Comparison of ENCODE assay signal across 7 mouse cellular contexts in the genomic region with DNA sequence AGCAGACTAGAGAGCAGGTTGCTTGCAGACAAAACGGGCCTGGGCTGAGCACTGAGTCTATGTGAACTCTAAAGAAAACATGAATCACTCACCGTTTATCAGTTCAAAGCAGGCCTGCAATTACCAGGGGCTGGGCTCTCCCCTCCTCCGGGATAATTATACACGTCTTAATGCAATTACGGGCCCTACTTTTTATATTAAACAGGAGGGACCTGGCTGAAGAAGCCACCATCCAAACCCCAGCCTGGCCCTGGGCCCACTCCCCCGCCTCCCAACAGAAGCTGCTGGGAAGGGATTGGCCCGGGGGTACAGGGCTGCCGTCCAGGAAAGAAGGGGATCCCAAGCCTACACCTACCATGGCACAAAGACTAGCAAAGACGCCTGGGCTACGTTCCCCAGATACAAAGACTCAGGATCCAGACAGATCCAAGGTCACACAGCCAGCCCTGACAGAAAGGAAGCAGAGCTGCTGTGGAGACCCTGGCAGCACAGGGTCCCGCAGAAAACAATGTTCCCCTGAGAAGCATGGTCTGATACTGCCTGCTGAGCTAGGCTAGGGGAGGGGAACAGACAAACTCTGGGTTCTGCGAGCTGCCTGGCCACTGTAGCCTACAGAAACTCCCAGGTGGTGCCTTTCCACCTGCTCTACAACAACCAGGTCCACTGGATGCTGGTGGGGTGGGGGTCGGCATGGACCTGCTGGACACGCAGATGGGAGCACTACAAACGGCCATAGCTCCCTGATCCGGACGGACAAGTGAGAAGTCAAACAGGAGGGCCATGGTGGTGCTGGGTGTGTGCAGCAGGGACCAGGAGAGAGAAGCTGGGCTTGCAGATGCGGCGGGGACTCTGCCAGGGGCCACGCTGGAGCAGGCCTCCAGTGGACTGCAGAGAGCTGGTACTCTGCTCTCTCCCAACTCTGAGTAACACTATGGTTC. TPM values are rescaled to one million over a fixed set of nuclear protein-coding genes. Genes with fewer than 3 reads are reported as not detected.
DNase-seq lines count a peak whose midpoint lies in the region; ATAC-seq lines count a peak whose summit lies in the region.

No protein-coding gene starts in this region.

- no peak overlapping the region; the same call in 1 of the 2 replicates for H3K9ac ChIP-seq in liver, embryonic 12.5 days
- H3K9ac ChIP-seq in embryonic facial prominence, embryonic 11.5 days (replicated peaks; ENCODE audit: low read length), result peak overlapping the region; percentile 7
- H3K9ac ChIP-seq in midbrain, embryonic 12.5 days (replicated peaks), result peak overlapping the region; percentile 99

- peaks cover 38% of the 10 kb centered on the region for H3K27me3 ChIP-seq in liver, embryonic 12.5 days (replicated peaks)
- no peaks in the 10 kb centered on the region for H3K27me3 ChIP-seq in embryonic facial prominence, embryonic 11.5 days (ENCODE audit: control insufficient read depth, insufficient read depth, low read length)
- peaks cover 21% of the 10 kb centered on the region for H3K27me3 ChIP-seq in midbrain, embryonic 12.5 days

- DNase-seq in liver, result no peak
- DNase-seq in embryonic facial prominence, embryonic 11.5 days (ENCODE audit: low spot score), result no peak
- peak; percentile 49 to 55 for DNase-seq in heart, postnatal 14 days
- no peak for DNase-seq in frontal cortex, postnatal 36 days (ENCODE audit: low spot score in 2 of 2)
- DNase-seq in spleen, postnatal 14 days (ENCODE audit: low spot score in 2 of 2), result no peak

- ATAC-seq in liver, embryonic 12.5 days, result no peak
- no peak for ATAC-seq in embryonic facial prominence, embryonic 11.5 days (replicated peaks; ENCODE audit: insufficient number of reproducible peaks, low FRiP score, low TSS enrichment, low read depth)
- no peak for ATAC-seq in midbrain, embryonic 12.5 days (ENCODE audit: low FRiP score, low read depth)

- peak overlapping the region; percentile 97 for H3K4me2 ChIP-seq in liver, embryonic 12.5 days
- H3K4me2 ChIP-seq in embryonic facial prominence, embryonic 11.5 days (ENCODE audit: low read depth, low read length), result peak overlapping the region; percentile 91
- peak overlapping the region; percentile 68 for H3K4me2 ChIP-seq in midbrain, embryonic 12.5 days (replicated peaks)

- WGBS in liver, embryonic 12.5 days (ENCODE audit: insufficient replicate concordance), result 60% methylated on average over 20 of the region's 20 CpGs
- 52% methylated on average over 19 of the region's 20 CpGs for WGBS in embryonic facial prominence, embryonic 11.5 days
- WGBS in midbrain, embryonic 12.5 days, result 54% methylated on average over 20 of the region's 20 CpGs

- intact Hi-C loops in heart, postnatal 14 days (cut with DNase I), result loop anchor here (2.0 kb wide), 3 partner anchors 13 to 433 kb away; no protein-coding TSS in a partner anchor

- no peak overlapping the region for H3K4me3 ChIP-seq in liver, embryonic 12.5 days
- peak overlapping the region; percentile 98 for H3K4me3 ChIP-seq in embryonic facial prominence, embryonic 11.5 days (ENCODE audit: low read depth, low read length)
- peak overlapping the region; percentile 99 for H3K4me3 ChIP-seq in midbrain, embryonic 12.5 days

- no peak overlapping the region for H3K27ac ChIP-seq in liver, embryonic 12.5 days
- H3K27ac ChIP-seq in embryonic facial prominence, embryonic 11.5 days (replicated peaks; ENCODE audit: low read depth, low read length), result no peak overlapping the region
- peak overlapping the region; percentile 79 for H3K27ac ChIP-seq in midbrain, embryonic 12.5 days (replicated peaks)

- H3K9me3 ChIP-seq in liver, embryonic 12.5 days (replicated peaks), result no peaks in the 10 kb centered on the region
- no peaks in the 10 kb centered on the region for H3K9me3 ChIP-seq in embryonic facial prominence, embryonic 11.5 days (replicated peaks; ENCODE audit: control insufficient read depth, low read length)
- H3K9me3 ChIP-seq in midbrain, embryonic 12.5 days, result no peaks in the 10 kb centered on the region

- peaks cover 17% of the 10 kb centered on the region for H3K36me3 ChIP-seq in liver, embryonic 12.5 days
- H3K36me3 ChIP-seq in embryonic facial prominence, embryonic 11.5 days (replicated peaks; ENCODE audit: control insufficient read depth, insufficient read depth, low read depth, low read length), result no peaks in the 10 kb centered on the region
- H3K36me3 ChIP-seq in midbrain, embryonic 12.5 days, result peaks cover 25% of the 10 kb centered on the region

- H3K4me1 ChIP-seq in liver, embryonic 12.5 days, result peaks cover 41% of the 10 kb centered on the region
- H3K4me1 ChIP-seq in embryonic facial prominence, embryonic 11.5 days (ENCODE audit: control insufficient read depth, insufficient read depth, low read length), result peaks cover 6% of the 10 kb centered on the region
- H3K4me1 ChIP-seq in midbrain, embryonic 12.5 days, result peaks cover 74% of the 10 kb centered on the region

RNA-seq across cellular contexts. Expression of a gene that starts 2.4 kb away (rescaled TPM):
- polyA plus RNA-seq in liver, embryonic 12.5 days (2016; fragmentation: Nextera tagmentation; extraction: Ambion mirVana), result 6.7 and 7.2 TPM in 2 replicates
- 15.9 and 18.1 TPM in 2 replicates for polyA plus RNA-seq in embryonic facial prominence, embryonic 11.5 days (2014; fragmentation: Nextera tagmentation; extraction: Ambion mirVana)
- total RNA-seq in heart, postnatal 14 days (2021), result 10 to 100 TPM; 26.2 to 32.6 TPM
- 56.5 and 67.4 TPM in 2 replicates for polyA plus RNA-seq in midbrain, embryonic 12.5 days (2016; fragmentation: Nextera tagmentation; extraction: Ambion mirVana)

Comparison
In these comparisons a context has a peak if more than half of its experiments do, and no peak if none do; other contexts are left out.
1. DNase-seq: peak in heart, postnatal 14 days (2 of 2); none in liver (single experiment), embryonic facial prominence, embryonic 11.5 days (single experiment), frontal cortex, postnatal 36 days (0 of 2) and spleen, postnatal 14 days (0 of 2).
2. Peak in every context shown above with its lines, with median percentiles within 50 percentile points of each other: H3K4me2 ChIP-seq.